Mouse (Mus musculus): ENCODE data around the gene Podxl2.

Podxl2 gene

GRCm38 (mm10) chr6:88828206-88829009 is 46.4 kb downstream of the Podxl2 start:
- no peak for DNase-seq (ENCODE audit: low spot score in 2 of 2)

GRCm38 (mm10) chr6:88827395-88828205 is 47.2 kb downstream of the Podxl2 start:
- DNase-seq (ENCODE audit: low spot score in 2 of 2): peak in 1 of 2 experiments; percentile 33

GRCm38 (mm10) chr6:88826965-88827364 is 47.9 kb downstream of the Podxl2 start:
- DNase-seq (ENCODE audit: low spot score in 2 of 2): no peak

- peak; percentile 21 to 34 for DNase-seq (ENCODE audit: low spot score in 2 of 2)
Measured at GRCm38 (mm10) chr6:88826545-88826944, 48.3 kb downstream of the Podxl2 start.

- DNase-seq (ENCODE audit: low spot score in 2 of 2): no peak
Measured at GRCm38 (mm10) chr6:88826088-88826487, 48.8 kb downstream of the Podxl2 start.

GRCm38 (mm10) chr6:88824183-88824582 is 50.7 kb downstream of the Podxl2 start:
- DNase-seq (ENCODE audit: low spot score in 2 of 2): no peak

GRCm38 (mm10) chr6:88821901-88822300 is 52.9 kb downstream of the Podxl2 start:
- DNase-seq (ENCODE audit: low spot score in 2 of 2): no peak

GRCm38 (mm10) chr6:88821294-88821693 is 53.5 kb downstream of the Podxl2 start:
- DNase-seq (ENCODE audit: low spot score in 2 of 2): no peak

GRCm38 (mm10) chr6:88820853-88821252 is 54.0 kb downstream of the Podxl2 start:
- DNase-seq (ENCODE audit: low spot score in 2 of 2): no peak

- DNase-seq (ENCODE audit: low spot score in 2 of 2): no peak
Measured at GRCm38 (mm10) chr6:88816913-88817312, 57.9 kb downstream of the Podxl2 start.

- no peak for DNase-seq (ENCODE audit: low spot score in 2 of 2)
Measured at GRCm38 (mm10) chr6:88815489-88815888, 59.4 kb downstream of the Podxl2 start.

- no peak for DNase-seq (ENCODE audit: low spot score in 2 of 2)
Measured at GRCm38 (mm10) chr6:88815036-88815435, 59.8 kb downstream of the Podxl2 start.

- DNase-seq (ENCODE audit: low spot score in 2 of 2): no peak
Measured at GRCm38 (mm10) chr6:88813832-88814231, 61.0 kb downstream of the Podxl2 start.

GRCm38 (mm10) chr6:88812886-88813285 is 62.0 kb downstream of the Podxl2 start:
- DNase-seq (ENCODE audit: low spot score in 2 of 2): peak; percentile 32 to 56

- DNase-seq (ENCODE audit: low spot score in 2 of 2): no peak
Measured at GRCm38 (mm10) chr6:88811880-88812400, 62.9 kb downstream of the Podxl2 start.

- no peak for DNase-seq (ENCODE audit: low spot score in 2 of 2)
Measured at GRCm38 (mm10) chr6:88811396-88811795, 63.4 kb downstream of the Podxl2 start.

- no peak for DNase-seq (ENCODE audit: low spot score in 2 of 2)
Measured at GRCm38 (mm10) chr6:88810291-88810690, 64.6 kb downstream of the Podxl2 start.

GRCm38 (mm10) chr6:88809091-88810037 is 65.5 kb downstream of the Podxl2 start:
- no peak for DNase-seq (ENCODE audit: low spot score in 2 of 2)

- DNase-seq (ENCODE audit: low spot score in 2 of 2): no peak
Measured at GRCm38 (mm10) chr6:88804966-88805577, 69.8 kb downstream of the Podxl2 start.

- no peak for DNase-seq (ENCODE audit: low spot score in 2 of 2)
Measured at GRCm38 (mm10) chr6:88803957-88804695, 70.7 kb downstream of the Podxl2 start.

Measured in thymus, postnatal 10 days (tissue).